In the genomic region with DNA sequence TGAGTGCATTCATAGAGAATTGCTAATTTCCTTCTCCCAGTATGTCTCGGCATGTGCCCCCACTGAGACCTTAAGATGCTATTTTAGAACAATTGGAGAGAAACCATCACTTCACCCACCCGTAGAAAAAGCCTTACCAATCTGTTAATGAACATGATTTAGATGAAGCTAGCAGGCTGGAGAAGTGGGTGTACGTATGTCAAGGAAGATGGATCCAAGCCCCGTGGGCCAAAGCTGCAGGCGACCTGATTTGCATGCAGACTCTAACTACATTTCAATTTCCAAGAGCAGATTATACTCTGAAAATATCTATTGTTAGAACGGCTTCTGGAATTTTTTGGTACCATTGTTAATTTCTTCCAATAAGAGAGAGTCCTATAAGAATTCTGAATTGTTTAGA, we compare ENCODE assay signal across 28 mouse cellular contexts.
DNase-seq lines count a peak whose midpoint lies in the region; ATAC-seq and TF ChIP-seq lines count a peak whose summit lies in the region.
"Had no signal": no experiment of that assay in that cellular context is flagged by ENCODE, and none has a peak within 500 bp of the region (broad histone marks: within the 10 kb centered on the region; RNA-seq: fewer than 3 reads in every experiment).

No protein-coding gene starts in this region.

- H3K9me3 ChIP-seq in forebrain, embryonic 14.5 days (replicated peaks; ENCODE audit: control insufficient read depth, low read length), result no peaks in the 10 kb centered on the region
- H3K9me3 ChIP-seq in forebrain, embryonic 15.5 days, result no peaks in the 10 kb centered on the region
- no peaks in the 10 kb centered on the region for H3K9me3 ChIP-seq in midbrain, embryonic 14.5 days (ENCODE audit: control insufficient read depth, low read length)
- H3K9me3 ChIP-seq in midbrain, postnatal 0 days (ENCODE audit: low read length), result no peaks in the 10 kb centered on the region
- H3K9me3 ChIP-seq in heart, embryonic 11.5 days (replicated peaks; ENCODE audit: control insufficient read depth, low read length), result no peaks in the 10 kb centered on the region
- H3K9me3 ChIP-seq: embryonic facial prominence, embryonic 12.5 days; embryonic facial prominence, embryonic 15.5 days; forebrain, embryonic 12.5 days; heart, embryonic 13.5 days had no signal

- 72% methylated on average over 6 of the region's 6 CpGs for WGBS in forebrain, embryonic 14.5 days
- WGBS in forebrain, embryonic 15.5 days, result 62% methylated on average over 6 of the region's 6 CpGs
- WGBS in midbrain, embryonic 14.5 days, result 61% methylated on average over 6 of the region's 6 CpGs
- WGBS in midbrain, postnatal 0 days, result 51% methylated on average over 6 of the region's 6 CpGs
- WGBS in heart, embryonic 11.5 days (ENCODE audit: insufficient replicate concordance), result 79% methylated on average over 6 of the region's 6 CpGs

- intact Hi-C loops in left cerebral cortex, postnatal 10 days (cut with DNase I), result no loop called here

- no peaks in the 10 kb centered on the region for H3K4me1 ChIP-seq in forebrain, embryonic 14.5 days (ENCODE audit: control insufficient read depth, insufficient read depth, low read length)
- no peaks in the 10 kb centered on the region for H3K4me1 ChIP-seq in forebrain, embryonic 15.5 days
- H3K4me1 ChIP-seq in midbrain, embryonic 14.5 days (ENCODE audit: control insufficient read depth, insufficient read depth, low read length), result no peaks in the 10 kb centered on the region
- no peaks in the 10 kb centered on the region for H3K4me1 ChIP-seq in midbrain, postnatal 0 days (ENCODE audit: insufficient read depth, low read length)
- no peaks in the 10 kb centered on the region for H3K4me1 ChIP-seq in heart, embryonic 11.5 days (ENCODE audit: control insufficient read depth, insufficient read depth, low read length)
- H3K4me1 ChIP-seq: embryonic facial prominence, embryonic 12.5 days; embryonic facial prominence, embryonic 15.5 days; forebrain, embryonic 12.5 days; heart, embryonic 13.5 days had no signal

- ATAC-seq in forebrain, embryonic 14.5 days, result no peak
- ATAC-seq in forebrain, embryonic 15.5 days (replicated peaks), result no peak
- ATAC-seq in midbrain, embryonic 14.5 days (ENCODE audit: low FRiP score, low TSS enrichment), result no peak
- no peak for ATAC-seq in midbrain, postnatal 0 days (ENCODE audit: low FRiP score)
- no peak for ATAC-seq in heart, embryonic 11.5 days (replicated peaks; ENCODE audit: insufficient number of reproducible peaks, low FRiP score, low TSS enrichment)
- ATAC-seq: activated CD4-positive, CD25-positive, alpha-beta regulatory T cell, adult 4 months; forebrain, postnatal 0 days; hindbrain, postnatal 0 days had no signal

- H3K4me2 ChIP-seq in forebrain, embryonic 14.5 days (ENCODE audit: low read length), result no peak overlapping the region
- H3K4me2 ChIP-seq in forebrain, embryonic 15.5 days (replicated peaks), result no peak overlapping the region
- H3K4me2 ChIP-seq in midbrain, embryonic 14.5 days (ENCODE audit: low read length), result no peak overlapping the region
- no peak overlapping the region for H3K4me2 ChIP-seq in midbrain, postnatal 0 days (ENCODE audit: low read depth, low read length, poor library complexity, severe bottlenecking)
- no peak overlapping the region for H3K4me2 ChIP-seq in heart, embryonic 11.5 days
- H3K4me2 ChIP-seq: embryonic facial prominence, embryonic 12.5 days; embryonic facial prominence, embryonic 15.5 days; forebrain, embryonic 12.5 days; heart, embryonic 13.5 days; hindbrain, embryonic 14.5 days had no signal

- no peaks in the 10 kb centered on the region for H3K36me3 ChIP-seq in forebrain, embryonic 14.5 days (ENCODE audit: control insufficient read depth, insufficient read depth, low read length)
- H3K36me3 ChIP-seq in forebrain, embryonic 15.5 days, result no peaks in the 10 kb centered on the region
- no peaks in the 10 kb centered on the region for H3K36me3 ChIP-seq in midbrain, embryonic 14.5 days (ENCODE audit: control insufficient read depth, insufficient read depth, low read length)
- H3K36me3 ChIP-seq in midbrain, postnatal 0 days (ENCODE audit: insufficient read depth, low read length), result no peaks in the 10 kb centered on the region
- H3K36me3 ChIP-seq in heart, embryonic 11.5 days (ENCODE audit: control insufficient read depth, insufficient read depth, low read length), result no peaks in the 10 kb centered on the region
- H3K36me3 ChIP-seq: embryonic facial prominence, embryonic 12.5 days; embryonic facial prominence, embryonic 15.5 days; forebrain, embryonic 12.5 days; heart, embryonic 13.5 days had no signal

- H3K27me3 ChIP-seq in forebrain, embryonic 14.5 days (replicated peaks; ENCODE audit: control insufficient read depth, insufficient read depth, low read length), result no peaks in the 10 kb centered on the region
- H3K27me3 ChIP-seq in forebrain, embryonic 15.5 days, result no peaks in the 10 kb centered on the region
- H3K27me3 ChIP-seq in midbrain, embryonic 14.5 days (ENCODE audit: control insufficient read depth, insufficient read depth, low read length), result no peaks in the 10 kb centered on the region
- H3K27me3 ChIP-seq in midbrain, postnatal 0 days (ENCODE audit: insufficient read depth, low read length), result no peaks in the 10 kb centered on the region
- H3K27me3 ChIP-seq in heart, embryonic 11.5 days (ENCODE audit: control insufficient read depth, insufficient read depth, low read length), result no peaks in the 10 kb centered on the region
- H3K27me3 ChIP-seq: embryonic facial prominence, embryonic 12.5 days; embryonic facial prominence, embryonic 15.5 days; forebrain, embryonic 12.5 days; heart, embryonic 13.5 days had no signal

- TF ChIP-seq CTCF in midbrain, postnatal 0 days (IDR thresholded peaks at IDR 0.05), result no peak

- no peak overlapping the region for H3K27ac ChIP-seq in forebrain, embryonic 14.5 days (ENCODE audit: low read depth, low read length)
- no peak overlapping the region for H3K27ac ChIP-seq in forebrain, embryonic 15.5 days (replicated peaks)
- no peak overlapping the region for H3K27ac ChIP-seq in midbrain, embryonic 14.5 days (replicated peaks; ENCODE audit: low read depth, low read length)
- H3K27ac ChIP-seq in midbrain, postnatal 0 days (ENCODE audit: low read depth, low read length), result no peak overlapping the region
- no peak overlapping the region for H3K27ac ChIP-seq in heart, embryonic 11.5 days (ENCODE audit: low read depth, low read length)
- H3K27ac ChIP-seq: embryonic facial prominence, embryonic 12.5 days; embryonic facial prominence, embryonic 15.5 days; forebrain, embryonic 12.5 days; gastrocnemius, adult 2 months; heart, embryonic 13.5 days; hindbrain, embryonic 14.5 days; hindbrain, postnatal 0 days had no signal

- H3K9ac ChIP-seq in forebrain, embryonic 14.5 days (ENCODE audit: low read length), result no peak overlapping the region
- no peak overlapping the region for H3K9ac ChIP-seq in forebrain, embryonic 15.5 days (replicated peaks)
- H3K9ac ChIP-seq in midbrain, embryonic 14.5 days (replicated peaks; ENCODE audit: low read length), result no peak overlapping the region
- no peak overlapping the region for H3K9ac ChIP-seq in midbrain, postnatal 0 days (replicated peaks; ENCODE audit: low read length, poor library complexity, severe bottlenecking)
- H3K9ac ChIP-seq in heart, embryonic 11.5 days (ENCODE audit: low read depth, low read length), result no peak overlapping the region
- H3K9ac ChIP-seq: embryonic facial prominence, embryonic 12.5 days; embryonic facial prominence, embryonic 15.5 days; forebrain, embryonic 12.5 days; forebrain, postnatal 0 days; heart, embryonic 13.5 days; hindbrain, embryonic 14.5 days had no signal

- H3K4me3 ChIP-seq in forebrain, embryonic 14.5 days (ENCODE audit: low read depth, low read length), result no peak overlapping the region
- no peak overlapping the region for H3K4me3 ChIP-seq in forebrain, embryonic 15.5 days
- no peak overlapping the region for H3K4me3 ChIP-seq in midbrain, embryonic 14.5 days (replicated peaks; ENCODE audit: low read depth, low read length)
- H3K4me3 ChIP-seq in midbrain, postnatal 0 days (ENCODE audit: low read depth, low read length), result no peak overlapping the region
- no peak overlapping the region for H3K4me3 ChIP-seq in heart, embryonic 11.5 days (ENCODE audit: low read depth, low read length)
- H3K4me3 ChIP-seq: embryonic facial prominence, embryonic 12.5 days; embryonic facial prominence, embryonic 15.5 days; erythroblast, embryonic 14.5 days; forebrain, embryonic 12.5 days; gastrocnemius, adult 2 months; heart, embryonic 13.5 days had no signal

- peak; percentile 2 for DNase-seq in forebrain, embryonic 14.5 days (ENCODE audit: low spot score)
- DNase-seq in midbrain, embryonic 14.5 days, result peak; percentile 6
- DNase-seq in midbrain, postnatal 0 days (ENCODE audit: low spot score), result no peak
- DNase-seq in layer of hippocampus, adult 9-11 months, result peak; percentile 75
- DNase-seq in left cerebral cortex, postnatal 10 days (ENCODE audit: extremely low spot score in 1 of 2, low spot score in 2 of 2), result no peak
- no peak for DNase-seq in urinary bladder, postnatal 14 days (ENCODE audit: low spot score)
- DNase-seq: adrenal gland, adult 8-10 months; adrenal gland, postnatal 25 days; cerebellum, adult 11 months; cerebellum, adult 2 months; cerebellum, adult 9-11 months; cerebellum, postnatal 25 days; forebrain, postnatal 0 days; gastrocnemius, adult 2 months; gastrocnemius, postnatal 25 days; heart, adult 18-20 months; heart, postnatal 14 days; heart, postnatal 4 days had no signal

Comparison
In these comparisons a context has a peak if more than half of its experiments do, and no peak if none do; other contexts are left out.
1. DNase-seq: peak in forebrain, embryonic 14.5 days (single experiment), midbrain, embryonic 14.5 days (single experiment) and layer of hippocampus, adult 9-11 months (single experiment); none in midbrain, postnatal 0 days (single experiment), left cerebral cortex, postnatal 10 days (0 of 2) and urinary bladder, postnatal 14 days (single experiment).